Mouse (Mus musculus): Measurements from ENCODE around the gene Vmn1r14.
"Not testable (repeated sequence)": the region's sequence is repeated elsewhere in the genome, so short reads cannot be mapped to it uniquely, and the experiment has no call there.

Gene Vmn1r14

GRCm38 (mm10) chr6:57231386-57231785 lies at the start of gene Vmn1r14:
Gene Vmn1r14, plus strand, starts transcription at chr6:57231686.
- in situ Hi-C loops (cut with MboI; ENCODE audit: unreplicated experiment in 2 of 2) = no loop called here

GRCm38 (mm10) chr6:57190016-57190415 lies 41.5 kb upstream of the Vmn1r14 start:
- in situ Hi-C loops (cut with MboI; ENCODE audit: unreplicated experiment in 2 of 2) = not testable (repeated sequence)

- in situ Hi-C loops (cut with MboI; ENCODE audit: unreplicated experiment in 2 of 2) = not testable (repeated sequence)
These were observed 28.5 kb upstream of the Vmn1r14 start, which contains the start of gene Vmn1r13 for GRCm38 (mm10) chr6:57202990-57203389. Gene Vmn1r13, plus strand, starts transcription at chr6:57203290.

DNA sequence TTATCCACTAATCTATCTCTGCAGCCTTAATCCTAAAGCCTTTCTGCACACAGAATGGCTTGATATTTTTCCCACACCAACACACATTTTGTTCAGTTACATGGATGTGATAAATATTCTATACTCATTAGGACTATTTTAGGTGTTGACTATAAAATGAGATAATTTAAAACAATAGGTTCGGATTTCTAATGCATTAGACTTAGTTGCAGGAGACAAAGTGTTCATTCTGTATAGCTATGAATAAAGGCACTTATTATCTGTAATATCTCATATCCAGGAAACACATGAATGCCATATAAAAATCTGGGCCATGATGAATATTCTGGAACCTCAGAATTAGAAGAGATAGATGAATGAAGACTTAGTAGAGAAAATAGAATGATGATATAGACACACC lies 26.2 kb downstream of the Vmn1r14 start, which contains the start of gene Vmn1r15:
Gene Vmn1r15, plus strand, starts transcription at position 301 of the 400 bp plus-strand sequence.
- in situ Hi-C loops (cut with MboI; ENCODE audit: unreplicated experiment in 2 of 2) = no loop called here

GRCm38 (mm10) chr6:57260990-57261389 lies 29.5 kb downstream of the Vmn1r14 start:
- in situ Hi-C loops (cut with MboI; ENCODE audit: unreplicated experiment in 2 of 2) = no loop called here

GRCm38 (mm10) chr6:57271881-57272280 lies 40.4 kb downstream of the Vmn1r14 start:
- in situ Hi-C loops (cut with MboI; ENCODE audit: unreplicated experiment in 2 of 2) = no loop called here

DNA sequence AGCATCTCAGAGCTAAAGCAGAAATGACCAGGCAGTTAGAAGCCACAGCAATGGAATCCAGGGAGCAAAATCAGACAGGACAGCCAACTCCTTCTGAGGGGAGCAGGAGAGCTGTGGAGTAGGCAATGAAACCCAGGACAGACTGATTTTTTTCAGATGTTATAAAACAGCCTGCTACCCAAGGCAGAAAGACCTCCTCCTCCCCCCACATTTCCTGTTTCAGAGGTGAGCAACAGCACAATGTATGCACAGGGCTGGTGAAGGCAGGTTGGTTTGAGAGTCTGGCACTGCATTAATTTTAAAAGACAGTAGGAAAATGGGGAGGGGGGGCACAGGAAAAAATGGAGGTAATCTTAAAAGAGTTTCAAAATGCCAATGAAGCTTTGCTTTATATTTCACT lies 41.0 kb downstream of the Vmn1r14 start:
- in situ Hi-C loops (cut with MboI; ENCODE audit: unreplicated experiment in 2 of 2) = no loop called here

GRCm38 (mm10) chr6:57278952-57279351 lies 47.5 kb downstream of the Vmn1r14 start:
- in situ Hi-C loops (cut with MboI; ENCODE audit: unreplicated experiment in 2 of 2) = no loop called here
